Mouse (Mus musculus) layer of hippocampus, postnatal 14 days (tissue): ENCODE data around the gene Arfgef2. TPM values are rescaled to one million over a fixed set of nuclear protein-coding genes. Genes with fewer than 3 reads are reported as not detected.

ENCODE experiments used
- DNase-seq, 2 experiments: peaks; one replicate each; pipeline ENCODE4 v3.0.0; 2021 to 2022; ENCODE audit warnings: low spot score in 2 of 2, mixed read lengths in 1 of 2
- total RNA-seq, 2 experiments: library from RNA; stranded (reverse); gene quantifications; 2 replicates each; pipeline ENCODE4 v1.2.3; 2021

The Arfgef2 gene
- total RNA-seq, 2 experiments from 2014 or later = 44.5 to 46.0 TPM

GRCm38 (mm10) chr2:166803298-166803697, 2.1 kb upstream of the Arfgef2 start:
- no peak for DNase-seq

- DNase-seq = no peak
Observed at GRCm38 (mm10) chr2:166806173-166806705, 851 bp downstream of the Arfgef2 start.

GRCm38 (mm10) chr2:166806813-166807212, 1.4 kb downstream of the Arfgef2 start:
- no peak for DNase-seq

- DNase-seq = no peak
Observed at GRCm38 (mm10) chr2:166809499-166809898, 4.1 kb downstream of the Arfgef2 start.

- no peak for DNase-seq
Observed at GRCm38 (mm10) chr2:166810821-166811220, 5.4 kb downstream of the Arfgef2 start.

GRCm38 (mm10) chr2:166818463-166819143, 13.2 kb downstream of the Arfgef2 start:
- DNase-seq = no peak

- DNase-seq = no peak
Observed at GRCm38 (mm10) chr2:166819849-166820248, 14.5 kb downstream of the Arfgef2 start.

- no peak for DNase-seq
Observed at GRCm38 (mm10) chr2:166820844-166821243, 15.5 kb downstream of the Arfgef2 start.

- no peak for DNase-seq
Observed at GRCm38 (mm10) chr2:166821406-166821805, 16.0 kb downstream of the Arfgef2 start.

- no peak for DNase-seq
Observed at GRCm38 (mm10) chr2:166822119-166822826, 16.9 kb downstream of the Arfgef2 start.

- peak in 1 of 2 experiments; percentile 25 for DNase-seq
Observed at GRCm38 (mm10) chr2:166822901-166823300, 17.5 kb downstream of the Arfgef2 start.

- no peak for DNase-seq
Observed at GRCm38 (mm10) chr2:166824386-166824785, 19.0 kb downstream of the Arfgef2 start.

GRCm38 (mm10) chr2:166824998-166825397, 19.6 kb downstream of the Arfgef2 start:
- no peak for DNase-seq

GRCm38 (mm10) chr2:166826491-166827224, 21.3 kb downstream of the Arfgef2 start:
- no peak for DNase-seq

GRCm38 (mm10) chr2:166828306-166828705, 22.9 kb downstream of the Arfgef2 start:
- no peak for DNase-seq

- no peak for DNase-seq
Observed at GRCm38 (mm10) chr2:166830350-166830749, 25.0 kb downstream of the Arfgef2 start.

GRCm38 (mm10) chr2:166834091-166834490, 28.7 kb downstream of the Arfgef2 start:
- DNase-seq = no peak

- no peak for DNase-seq
Observed at GRCm38 (mm10) chr2:166834796-166835195, 29.4 kb downstream of the Arfgef2 start.

GRCm38 (mm10) chr2:166835581-166835980, 30.2 kb downstream of the Arfgef2 start:
- DNase-seq = no peak

- no peak for DNase-seq
Observed at GRCm38 (mm10) chr2:166841813-166842212, 36.4 kb downstream of the Arfgef2 start.

GRCm38 (mm10) chr2:166850691-166851090, 45.3 kb downstream of the Arfgef2 start:
- no peak for DNase-seq

GRCm38 (mm10) chr2:166852270-166852669, 46.9 kb downstream of the Arfgef2 start:
- DNase-seq = no peak
